Mouse (Mus musculus): ENCODE results near the gene Cebpzos.

Gene Cebpzos

GRCm38 (mm10) chr17:78916369-78916813, at the start of gene Cebpzos:
Cebpzos (plus strand) TSS chr17:78916500.
- peak; percentile 89 to 90 for DNase-seq (ENCODE audit: low spot score in 2 of 2)

- no peak for DNase-seq (ENCODE audit: low spot score in 2 of 2)
Observed at GRCm38 (mm10) chr17:78873886-78874285, 42.4 kb upstream of the Cebpzos start.

- DNase-seq (ENCODE audit: low spot score in 2 of 2): no peak
Observed at GRCm38 (mm10) chr17:78881878-78882304, 34.4 kb upstream of the Cebpzos start.

- DNase-seq (ENCODE audit: low spot score in 2 of 2): peak; percentile 54 to 55
Observed at GRCm38 (mm10) chr17:78882401-78883112, 33.7 kb upstream of the Cebpzos start, which contains the start of gene Eif2ak2. Eif2ak2 (minus strand) TSS chr17:78882573.

- no peak for DNase-seq (ENCODE audit: low spot score in 2 of 2)
Observed at GRCm38 (mm10) chr17:78883291-78883690, 33.0 kb upstream of the Cebpzos start.

- DNase-seq (ENCODE audit: low spot score in 2 of 2): no peak
Observed at GRCm38 (mm10) chr17:78885286-78886065, 30.8 kb upstream of the Cebpzos start.

GRCm38 (mm10) chr17:78888554-78888953, 27.7 kb upstream of the Cebpzos start:
- no peak for DNase-seq (ENCODE audit: low spot score in 2 of 2)

- DNase-seq (ENCODE audit: low spot score in 2 of 2): no peak
Observed at GRCm38 (mm10) chr17:78889184-78889583, 27.1 kb upstream of the Cebpzos start.

- DNase-seq (ENCODE audit: low spot score in 2 of 2): no peak
Observed at GRCm38 (mm10) chr17:78891020-78891419, 25.3 kb upstream of the Cebpzos start.

- DNase-seq (ENCODE audit: low spot score in 2 of 2): no peak
Observed at GRCm38 (mm10) chr17:78894991-78895390, 21.3 kb upstream of the Cebpzos start.

- DNase-seq (ENCODE audit: low spot score in 2 of 2): peak in 1 of 2 experiments; percentile 18
Observed at GRCm38 (mm10) chr17:78895394-78895793, 20.9 kb upstream of the Cebpzos start.

- no peak for DNase-seq (ENCODE audit: low spot score in 2 of 2)
Observed at GRCm38 (mm10) chr17:78903158-78903557, 13.1 kb upstream of the Cebpzos start.

- no peak for DNase-seq (ENCODE audit: low spot score in 2 of 2)
Observed at GRCm38 (mm10) chr17:78906892-78907291, 9.4 kb upstream of the Cebpzos start, which contains the start of gene Sult6b1. Sult6b1 (minus strand) TSS chr17:78906992.

- no peak for DNase-seq (ENCODE audit: low spot score in 2 of 2)
Observed at GRCm38 (mm10) chr17:78909374-78909773, 6.9 kb upstream of the Cebpzos start.

GRCm38 (mm10) chr17:78912861-78913281, 3.4 kb upstream of the Cebpzos start:
- DNase-seq (ENCODE audit: low spot score in 2 of 2): no peak

- no peak for DNase-seq (ENCODE audit: low spot score in 2 of 2)
Observed at GRCm38 (mm10) chr17:78913921-78914320, 2.4 kb upstream of the Cebpzos start.

GRCm38 (mm10) chr17:78915772-78916171, 528 bp upstream of the Cebpzos start:
- no peak for DNase-seq (ENCODE audit: low spot score in 2 of 2)

GRCm38 (mm10) chr17:78916899-78917298, 599 bp downstream of the Cebpzos start:
- no peak for DNase-seq (ENCODE audit: low spot score in 2 of 2)

- no peak for DNase-seq (ENCODE audit: low spot score in 2 of 2)
Observed at GRCm38 (mm10) chr17:78917696-78918095, 1.4 kb downstream of the Cebpzos start.

GRCm38 (mm10) chr17:78935857-78936256, 19.6 kb downstream of the Cebpzos start:
- DNase-seq (ENCODE audit: low spot score in 2 of 2): no peak

GRCm38 (mm10) chr17:78936466-78937228, 20.3 kb downstream of the Cebpzos start, which contains the start of the genes Cebpz and Ndufaf7:
Cebpz (minus strand) TSS chr17:78937066.
Ndufaf7 (plus strand) TSS chr17:78937136.
- DNase-seq (ENCODE audit: low spot score in 2 of 2): peak; percentile 95 to 98

Data from frontal cortex, postnatal 36 days (tissue).